Mouse (Mus musculus) hindbrain, embryonic 12.5 days (tissue): Measurements from ENCODE around the gene Pamr1. TPM values are rescaled to one million over a fixed set of nuclear protein-coding genes. Genes with fewer than 3 reads are reported as not detected.

ENCODE experiments used
- ATAC-seq: fragments of 200-750 bp; cut with Nextera tagmentation; 2 replicates; pipeline ENCODE4 v1.8.0; 2017; ENCODE audit warnings: moderate TSS enrichment; ENCODE audit not compliant: low FRiP score
- H3K27ac ChIP-seq: fragments of 300-500 bp; sonication (generic); 2 replicates; pipeline ENCODE4 v1.5.1; 2016; ENCODE audit warnings: mild to moderate bottlenecking
- H3K27me3 ChIP-seq: fragments of 300-500 bp; sonication (generic); 2 replicates; pipeline ENCODE4 v1.6.1; 2016; ENCODE audit warnings: mild to moderate bottlenecking
- H3K36me3 ChIP-seq: fragments of 300-500 bp; sonication (generic); 2 replicates; pipeline ENCODE4 v1.6.1; 2016; ENCODE audit warnings: mild to moderate bottlenecking
- H3K4me1 ChIP-seq: fragments of 300-500 bp; sonication (generic); 2 replicates; pipeline ENCODE4 v1.6.1; 2016
- H3K4me2 ChIP-seq: fragments of 300-500 bp; sonication (generic); replicated peaks from 2 replicates; pipeline ENCODE4 v1.6.1; 2016; ENCODE audit warnings: mild to moderate bottlenecking
- H3K4me3 ChIP-seq: fragments of 300-500 bp; sonication (generic); 2 replicates; pipeline ENCODE4 v1.5.1; 2016; ENCODE audit warnings: mild to moderate bottlenecking
- H3K9ac ChIP-seq: fragments of 300-500 bp; sonication (generic); 2 replicates; pipeline ENCODE4 v1.6.1; 2016; ENCODE audit warnings: mild to moderate bottlenecking, moderate library complexity
- H3K9me3 ChIP-seq: fragments of 300-500 bp; sonication (generic); replicated peaks from 2 replicates; pipeline ENCODE4 v1.6.1; 2016; ENCODE audit warnings: mild to moderate bottlenecking
- WGBS: fragments of 180-500 bp; shearing (Covaris S2); methylation state at CpG from one replicate; pipeline ENCODE4 v1.1.7; 2016; 5-methylcytosine and 5-hydroxymethylcytosine counted together
- polyA plus RNA-seq: library from polyadenylated mRNA; unstranded; fragments of >200 nt; fragmentation: Nextera tagmentation; extraction: Ambion mirVana; gene quantifications from 2 replicates; pipeline ENCODE4 v1.2.1, GENCODE M21; 2016

Gene Pamr1
- polyA plus RNA-seq, 1 experiment from 2014 or later: 5.9 TPM

DNA sequence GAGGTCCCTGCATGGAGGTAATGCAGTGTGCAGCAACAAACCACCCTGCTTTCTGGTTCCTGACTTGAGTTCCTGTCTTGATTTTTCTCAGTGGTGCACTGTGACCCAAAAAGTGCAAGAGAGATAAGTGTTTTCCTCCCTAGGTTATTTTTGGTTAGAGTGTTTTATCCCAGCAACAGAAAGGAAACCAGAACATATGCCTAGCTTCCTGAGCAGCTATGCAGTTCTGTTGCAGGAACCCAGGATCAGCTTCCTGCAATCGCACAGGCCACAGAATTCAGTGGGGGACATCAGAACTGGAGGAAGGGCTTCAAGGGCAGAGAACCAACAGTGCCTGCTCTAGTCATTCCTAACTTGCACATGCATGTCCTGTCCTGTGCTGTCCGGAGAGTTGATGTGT is 66.8 kb downstream of the Pamr1 start:
- H3K27ac ChIP-seq: no peak overlapping the region
- H3K9me3 ChIP-seq: no peaks in the 10 kb centered on the region
- WGBS: 79% methylated on average over 2 of the region's 2 CpGs
- H3K9ac ChIP-seq: no peak overlapping the region
- no peaks in the 10 kb centered on the region for H3K36me3 ChIP-seq
- no peak for ATAC-seq
- no peaks in the 10 kb centered on the region for H3K27me3 ChIP-seq
- H3K4me3 ChIP-seq: no peak overlapping the region
- H3K4me1 ChIP-seq: no peaks in the 10 kb centered on the region
- H3K4me2 ChIP-seq: no peak overlapping the region

DNA sequence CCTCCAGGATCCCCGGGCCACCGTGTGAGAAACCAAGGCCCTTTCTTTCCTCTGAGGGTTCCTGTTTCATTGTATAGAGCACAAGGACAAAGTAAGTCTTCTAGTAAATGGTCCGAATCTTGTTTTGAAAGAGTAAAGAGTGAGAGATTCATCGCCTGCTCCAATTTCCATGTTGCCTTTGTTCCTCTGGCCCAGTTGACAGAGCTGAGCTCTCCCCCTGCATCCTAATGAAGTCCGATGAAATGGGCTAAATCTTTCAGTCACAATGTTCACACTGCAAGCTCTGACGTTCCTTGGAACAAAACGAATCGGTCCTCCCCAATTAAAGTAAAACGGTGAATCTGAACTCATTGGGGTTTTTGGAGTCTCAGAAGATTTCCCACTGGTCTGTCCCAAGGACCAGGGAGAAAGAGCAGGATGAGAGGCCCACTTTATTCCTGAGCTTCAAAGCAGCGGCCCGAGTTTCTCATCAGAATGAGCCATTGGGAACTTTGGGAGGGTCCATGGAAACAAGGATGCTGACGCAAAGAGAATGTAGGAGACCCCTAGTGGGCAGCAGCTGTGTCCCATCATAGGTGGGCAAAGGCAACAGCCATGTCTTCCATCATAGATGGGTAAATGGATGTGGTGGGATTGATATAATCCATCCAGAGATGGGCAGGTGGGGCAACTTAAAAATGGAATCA is 71.1 kb downstream of the Pamr1 start:
- no peak for ATAC-seq

DNA sequence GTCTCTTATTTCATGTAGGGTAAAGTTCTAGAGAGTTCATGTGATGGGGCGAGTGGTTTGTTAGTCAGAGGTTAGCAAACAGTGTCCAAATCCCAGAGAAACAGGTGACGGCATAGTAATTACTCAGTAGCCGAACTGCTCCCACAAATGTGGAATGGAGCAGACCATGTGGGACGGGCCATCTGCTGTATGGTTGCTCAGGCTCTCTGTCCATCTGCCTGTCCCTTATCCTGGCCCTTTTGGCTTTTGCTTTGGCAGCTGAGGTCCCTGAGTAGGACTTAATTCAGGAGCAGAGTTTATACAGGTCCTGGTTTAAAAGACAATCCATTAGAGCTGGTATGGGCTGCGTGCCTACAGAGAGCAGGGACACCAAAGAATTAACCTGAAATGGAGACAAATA is 72.4 kb downstream of the Pamr1 start:
- H3K4me3 ChIP-seq: no peak overlapping the region
- WGBS: 87% methylated on average over 5 of the region's 5 CpGs
- no peaks in the 10 kb centered on the region for H3K27me3 ChIP-seq
- no peak for ATAC-seq
- H3K9ac ChIP-seq: no peak overlapping the region
- no peak overlapping the region for H3K27ac ChIP-seq
- no peaks in the 10 kb centered on the region for H3K36me3 ChIP-seq
- H3K4me1 ChIP-seq: no peaks in the 10 kb centered on the region
- H3K9me3 ChIP-seq: no peaks in the 10 kb centered on the region
- H3K4me2 ChIP-seq: no peak overlapping the region

More for the DNA sequence above, 71.1 kb downstream of the Pamr1 start:
- no peaks in the 10 kb centered on the region for H3K9me3 ChIP-seq
- WGBS: 58% methylated on average over 12 of the region's 12 CpGs
- no peak overlapping the region for H3K4me3 ChIP-seq
- no peaks in the 10 kb centered on the region for H3K36me3 ChIP-seq
- H3K27ac ChIP-seq: no peak overlapping the region
- no peak overlapping the region for H3K4me2 ChIP-seq
- H3K27me3 ChIP-seq: no peaks in the 10 kb centered on the region
- no peaks in the 10 kb centered on the region for H3K4me1 ChIP-seq
- no peak overlapping the region for H3K9ac ChIP-seq

DNA sequence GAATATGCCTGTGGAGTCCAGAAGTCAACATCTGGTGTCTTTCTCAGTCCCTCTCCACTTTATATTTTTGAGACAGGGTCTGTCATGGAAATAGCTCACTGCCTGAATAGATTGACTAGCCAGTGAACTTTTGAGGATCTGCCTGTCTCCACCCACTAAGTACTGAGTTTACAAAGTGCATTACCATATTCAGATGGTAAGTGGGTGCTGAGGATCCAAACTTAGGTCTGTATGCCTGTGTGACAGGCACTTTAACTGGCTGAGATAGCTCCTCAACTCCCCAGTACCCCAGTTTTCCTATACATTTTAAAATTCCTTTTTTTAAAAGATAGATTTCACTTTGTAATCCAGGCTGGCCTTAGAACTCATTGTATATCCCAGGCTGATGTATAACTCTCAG is 73.1 kb downstream of the Pamr1 start:
- no peaks in the 10 kb centered on the region for H3K27me3 ChIP-seq
- no peaks in the 10 kb centered on the region for H3K9me3 ChIP-seq
- H3K27ac ChIP-seq: no peak overlapping the region
- no peak for ATAC-seq
- H3K4me3 ChIP-seq: no peak overlapping the region
- H3K4me2 ChIP-seq: no peak overlapping the region
- no peaks in the 10 kb centered on the region for H3K4me1 ChIP-seq
- no peak overlapping the region for H3K9ac ChIP-seq
- no peaks in the 10 kb centered on the region for H3K36me3 ChIP-seq

DNA sequence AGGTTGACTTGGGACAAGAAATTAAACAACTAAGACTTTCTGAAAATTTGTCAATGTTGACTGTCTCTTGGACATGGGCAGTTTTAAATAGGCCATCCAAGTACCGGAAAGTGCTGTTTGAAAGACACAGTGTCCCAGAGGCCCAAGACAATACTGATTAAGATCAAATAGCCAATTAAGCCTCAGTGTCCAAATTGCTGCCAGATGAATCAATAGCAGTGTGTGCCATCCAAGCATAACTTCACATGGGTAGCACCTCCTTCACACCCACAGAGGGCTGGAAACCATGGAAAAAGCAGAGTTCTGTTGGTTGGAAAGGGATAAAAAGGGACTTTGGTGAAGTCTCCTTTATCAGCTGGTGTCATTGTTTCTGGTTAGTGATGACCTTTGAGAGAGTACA is 74.7 kb downstream of the Pamr1 start:
- H3K9ac ChIP-seq: no peak overlapping the region
- H3K4me2 ChIP-seq: no peak overlapping the region
- no peak overlapping the region for H3K27ac ChIP-seq
- no peaks in the 10 kb centered on the region for H3K36me3 ChIP-seq
- no peaks in the 10 kb centered on the region for H3K9me3 ChIP-seq
- no peaks in the 10 kb centered on the region for H3K27me3 ChIP-seq
- no peak for ATAC-seq
- 81% methylated on average over 1 of the region's 1 CpGs for WGBS
- H3K4me1 ChIP-seq: no peaks in the 10 kb centered on the region
- no peak overlapping the region for H3K4me3 ChIP-seq

DNA sequence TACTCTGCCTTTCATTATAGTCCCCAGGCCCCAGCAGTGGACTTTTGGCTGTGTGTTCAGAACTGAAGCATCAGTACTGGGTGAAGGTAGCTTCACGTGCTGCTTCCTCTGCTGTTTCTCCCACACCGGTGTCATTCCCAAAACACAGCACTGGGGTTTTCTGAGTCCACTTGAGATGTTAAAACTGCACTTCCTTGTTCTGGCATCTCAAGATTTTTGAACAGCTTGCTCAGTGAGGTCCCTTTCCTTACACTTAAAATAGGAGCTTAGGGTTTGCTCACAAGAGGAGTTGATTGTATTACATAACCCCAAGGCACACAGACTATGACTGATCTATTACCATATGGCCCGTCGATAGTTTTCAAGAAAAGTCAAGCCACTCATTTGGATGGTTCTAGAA is 82.5 kb downstream of the Pamr1 start:
- no peak overlapping the region for H3K4me2 ChIP-seq
- 93% methylated on average over 4 of the region's 4 CpGs for WGBS
- no peaks in the 10 kb centered on the region for H3K36me3 ChIP-seq
- H3K27me3 ChIP-seq: no peaks in the 10 kb centered on the region
- H3K9ac ChIP-seq: no peak overlapping the region
- no peaks in the 10 kb centered on the region for H3K4me1 ChIP-seq
- H3K27ac ChIP-seq: no peak overlapping the region
- no peak overlapping the region for H3K4me3 ChIP-seq
- no peaks in the 10 kb centered on the region for H3K9me3 ChIP-seq
- no peak for ATAC-seq

DNA sequence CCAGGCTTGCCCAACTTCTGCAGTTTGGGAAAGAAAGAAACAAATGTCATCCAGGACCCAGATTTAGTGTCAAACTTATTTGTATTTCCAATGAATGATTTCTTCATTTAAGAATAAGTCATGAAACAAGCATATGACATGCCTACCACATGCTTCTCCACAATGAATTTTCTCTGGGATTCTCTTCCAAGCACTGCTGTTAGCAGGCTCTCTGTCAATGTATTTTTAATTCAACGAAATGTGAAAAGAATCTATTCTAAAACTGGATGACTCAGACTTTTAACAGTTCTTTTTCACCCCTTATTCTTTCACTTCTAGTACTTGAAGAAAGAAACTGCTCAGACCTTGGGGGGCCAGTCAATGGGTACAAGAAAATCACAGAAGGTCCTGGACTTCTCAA is 84.2 kb downstream of the Pamr1 start:
- Histone ChIP-seq H3K4me1 (peaks cover 12% of the 10 kb centered on the region; the same call in 1 of the 2 replicates), H3K4me3 (no peak overlapping the region), H3K27me3 (no peaks in the 10 kb centered on the region), H3K9me3 (no peaks in the 10 kb centered on the region), H3K36me3 (no peaks in the 10 kb centered on the region), H3K4me2 (no peak overlapping the region), H3K9ac (no peak overlapping the region), H3K27ac (no peak overlapping the region)
- 90% methylated on average over 1 of the region's 1 CpGs for WGBS
- ATAC-seq: no peak

DNA sequence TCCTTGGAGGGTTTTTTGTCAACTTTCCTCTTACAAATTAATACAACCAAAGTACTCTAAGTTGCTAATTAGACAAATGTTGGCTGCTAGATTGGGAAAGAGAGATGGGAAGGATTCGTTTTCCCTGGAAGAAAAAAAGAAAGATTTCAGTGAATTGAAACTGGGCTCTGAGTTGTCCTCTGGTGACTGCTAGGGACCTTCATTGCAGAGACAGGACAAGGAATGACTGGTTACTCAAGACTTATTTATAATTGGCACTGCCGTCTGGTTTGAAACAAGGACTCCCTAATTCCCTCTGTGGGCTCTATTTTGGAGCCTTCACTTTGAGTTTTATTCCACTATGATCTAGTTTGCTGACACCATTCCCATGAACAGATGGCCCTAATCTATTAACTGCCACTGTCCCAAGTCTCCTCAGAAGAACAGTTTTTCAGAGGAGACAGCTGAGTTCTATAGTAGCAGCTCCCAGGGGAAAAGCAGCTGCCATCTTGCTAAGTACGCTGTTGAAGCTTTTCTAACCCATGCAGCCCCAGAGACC is 85.8 kb downstream of the Pamr1 start:
- no peaks in the 10 kb centered on the region for H3K27me3 ChIP-seq
- H3K4me1 ChIP-seq: peaks cover 12% of the 10 kb centered on the region; the same call in 1 of the 2 replicates
- no peaks in the 10 kb centered on the region for H3K9me3 ChIP-seq
- H3K4me2 ChIP-seq: no peak overlapping the region
- no peak overlapping the region for H3K4me3 ChIP-seq
- no peak overlapping the region for H3K9ac ChIP-seq
- WGBS: 62% methylated on average over 3 of the region's 3 CpGs
- H3K36me3 ChIP-seq: no peaks in the 10 kb centered on the region
- ATAC-seq: no peak
- no peak overlapping the region for H3K27ac ChIP-seq

DNA sequence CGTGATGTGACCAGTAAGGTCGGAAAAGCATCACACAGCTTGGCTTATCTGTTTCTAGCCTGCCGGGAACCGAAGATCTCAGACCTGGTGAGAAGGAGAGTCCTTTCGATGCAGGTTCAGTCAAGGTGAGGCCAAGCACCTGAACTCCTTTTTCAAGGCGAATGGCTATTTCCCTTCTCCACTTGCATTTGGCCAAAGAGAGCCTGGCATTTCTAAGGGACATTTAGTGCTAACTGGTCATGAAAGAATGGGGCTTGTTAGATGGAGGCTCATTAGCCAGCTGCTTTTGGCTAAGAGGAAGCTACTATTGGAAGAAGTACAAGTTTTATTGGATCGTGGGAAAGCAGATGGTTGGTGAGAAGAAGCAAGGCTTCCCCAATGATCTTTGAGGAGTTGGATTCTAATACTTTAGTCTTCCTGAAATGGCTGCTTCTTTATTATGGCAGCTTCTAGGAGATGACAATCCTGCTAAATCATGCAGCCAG is 86.3 kb downstream of the Pamr1 start:
- peaks cover 12% of the 10 kb centered on the region; the same call in 1 of the 2 replicates for H3K4me1 ChIP-seq
- H3K4me2 ChIP-seq: no peak overlapping the region
- no peaks in the 10 kb centered on the region for H3K36me3 ChIP-seq
- H3K4me3 ChIP-seq: no peak overlapping the region
- no peaks in the 10 kb centered on the region for H3K27me3 ChIP-seq
- WGBS: 87% methylated on average over 7 of the region's 7 CpGs
- H3K27ac ChIP-seq: no peak overlapping the region
- no peak for ATAC-seq
- no peak overlapping the region for H3K9ac ChIP-seq
- no peaks in the 10 kb centered on the region for H3K9me3 ChIP-seq

DNA sequence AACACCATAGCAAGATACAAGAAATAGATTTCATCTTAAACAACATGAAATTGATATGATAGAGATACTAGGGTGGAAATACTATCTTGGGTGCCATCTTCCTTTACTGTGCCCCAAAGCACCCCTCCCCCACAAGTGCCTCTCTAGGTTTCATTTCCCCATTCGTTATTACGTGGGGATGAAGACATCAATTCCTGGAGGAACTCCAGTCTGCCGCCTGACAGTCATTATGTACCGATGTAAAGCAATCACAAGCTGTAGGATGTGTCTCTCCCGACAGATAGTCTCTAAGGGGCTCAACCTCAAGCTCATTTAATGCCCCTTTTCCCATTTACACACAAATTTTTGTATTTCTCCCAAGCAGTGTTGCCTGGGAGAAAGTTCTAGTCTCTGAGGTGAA is 88.3 kb downstream of the Pamr1 start:
- Histone ChIP-seq H3K36me3 (no peaks in the 10 kb centered on the region), H3K4me3 (no peak overlapping the region), H3K4me1 (peaks cover 12% of the 10 kb centered on the region; the same call in 1 of the 2 replicates), H3K9ac (no peak overlapping the region), H3K27ac (no peak overlapping the region), H3K9me3 (no peaks in the 10 kb centered on the region), H3K4me2 (no peak overlapping the region), H3K27me3 (no peaks in the 10 kb centered on the region)
- 52% methylated on average over 5 of the region's 5 CpGs for WGBS
- no peak for ATAC-seq

DNA sequence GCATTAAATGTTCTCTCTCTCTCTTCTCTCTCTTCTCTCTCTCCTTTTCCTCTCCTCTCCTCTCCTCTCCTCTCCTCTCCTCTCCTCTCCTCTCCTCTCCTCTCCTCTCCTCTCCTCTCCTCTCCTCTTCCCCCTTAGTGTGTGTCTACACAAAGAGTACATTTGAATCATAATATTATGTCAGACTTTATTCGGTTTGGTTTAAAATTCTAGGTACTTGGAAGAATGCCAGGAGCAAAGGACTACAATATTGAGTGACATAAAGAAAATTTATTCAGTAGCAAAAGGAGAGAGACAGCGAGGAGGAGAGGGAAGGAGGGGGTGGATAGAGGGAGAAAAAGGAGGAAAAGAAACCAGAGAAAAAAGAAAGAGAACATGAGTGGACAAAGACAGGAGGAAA is 88.9 kb downstream of the Pamr1 start:
- Histone ChIP-seq H3K36me3 (no peaks in the 10 kb centered on the region), H3K9me3 (no peaks in the 10 kb centered on the region), H3K27ac (no peak overlapping the region), H3K4me3 (no peak overlapping the region), H3K9ac (no peak overlapping the region), H3K4me2 (no peak overlapping the region), H3K27me3 (no peaks in the 10 kb centered on the region), H3K4me1 (peaks cover 12% of the 10 kb centered on the region; the same call in 1 of the 2 replicates)
- ATAC-seq: no peak
- 65% methylated on average over 2 of the region's 2 CpGs for WGBS

DNA sequence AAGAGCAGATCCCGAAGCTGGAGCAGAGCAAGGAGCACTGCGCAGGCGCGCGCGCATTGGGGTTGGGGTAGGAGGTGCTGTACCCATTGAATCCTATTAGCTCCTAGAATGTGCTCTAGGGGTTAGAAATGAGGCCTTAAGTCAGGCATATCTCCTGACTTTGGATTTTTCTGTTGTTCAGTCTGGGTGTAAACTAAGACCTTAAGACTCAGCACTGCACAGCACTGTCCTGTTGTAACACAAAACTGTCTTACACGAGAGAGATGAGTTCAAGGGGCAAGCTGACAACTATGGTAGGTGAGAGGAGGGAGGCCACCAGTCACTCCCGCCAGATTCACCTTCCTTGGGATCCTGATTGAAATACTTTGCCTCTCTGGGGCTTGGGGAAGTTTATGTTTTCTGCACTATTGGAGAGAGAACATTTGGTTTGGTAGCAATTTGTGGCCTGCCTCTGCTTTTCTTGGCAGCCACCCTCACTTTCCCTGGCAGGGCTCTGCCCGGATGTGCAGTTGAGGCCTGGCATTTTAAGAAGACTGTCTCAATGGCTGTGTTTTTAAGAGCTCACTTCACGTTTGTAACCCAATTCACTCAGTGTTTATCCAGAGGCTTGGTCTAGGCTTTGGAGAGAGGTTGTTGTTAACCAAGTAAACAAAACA is 99.2 kb downstream of the Pamr1 start:
- no peaks in the 10 kb centered on the region for H3K36me3 ChIP-seq
- no peak overlapping the region for H3K4me3 ChIP-seq
- no peak for ATAC-seq
- WGBS: 87% methylated on average over 10 of the region's 10 CpGs
- H3K9me3 ChIP-seq: no peaks in the 10 kb centered on the region
- H3K4me2 ChIP-seq: no peak overlapping the region
- H3K9ac ChIP-seq: no peak overlapping the region
- H3K27me3 ChIP-seq: no peaks in the 10 kb centered on the region
- no peak overlapping the region for H3K27ac ChIP-seq
- H3K4me1 ChIP-seq: no peaks in the 10 kb centered on the region

DNA sequence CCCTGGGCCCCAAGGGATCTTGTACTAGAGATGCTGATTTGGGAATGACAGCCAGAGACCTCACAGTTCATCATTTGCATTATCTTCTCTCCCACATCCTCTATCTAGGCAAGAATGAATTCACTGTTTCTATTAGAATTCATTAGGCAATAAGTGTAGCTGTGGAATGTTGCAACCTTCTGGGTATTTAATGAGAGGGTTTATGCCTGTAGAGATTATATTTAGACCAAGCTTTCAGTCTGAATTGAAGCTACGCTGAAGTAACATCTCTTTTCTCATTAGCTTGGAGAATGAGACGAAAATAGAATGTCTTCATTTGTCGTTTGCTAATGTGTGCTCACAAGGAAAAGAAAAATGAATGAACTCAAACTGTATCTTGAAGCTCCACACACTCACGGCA is 100.5 kb downstream of the Pamr1 start:
- H3K9me3 ChIP-seq: no peaks in the 10 kb centered on the region
- no peak for ATAC-seq
- no peaks in the 10 kb centered on the region for H3K27me3 ChIP-seq
- no peak overlapping the region for H3K4me2 ChIP-seq
- H3K27ac ChIP-seq: no peak overlapping the region
- no peak overlapping the region for H3K9ac ChIP-seq
- no peak overlapping the region for H3K4me3 ChIP-seq
- no peaks in the 10 kb centered on the region for H3K4me1 ChIP-seq
- H3K36me3 ChIP-seq: no peaks in the 10 kb centered on the region
- 79% methylated on average over 4 of the region's 4 CpGs for WGBS
